Mouse (Mus musculus): Measurements from ENCODE around the gene Gemin5. TPM values are rescaled to one million over a fixed set of nuclear protein-coding genes. Genes with fewer than 3 reads are reported as not detected.
"Not testable (repeated sequence)": the region's sequence is repeated elsewhere in the genome, so short reads cannot be mapped to it uniquely, and the experiment has no call there.

Gene Gemin5
- 14.1 and 15.7 TPM in 2 replicates for polyA plus RNA-seq (2014; fragmentation: Nextera tagmentation; extraction: Ambion mirVana)

DNA sequence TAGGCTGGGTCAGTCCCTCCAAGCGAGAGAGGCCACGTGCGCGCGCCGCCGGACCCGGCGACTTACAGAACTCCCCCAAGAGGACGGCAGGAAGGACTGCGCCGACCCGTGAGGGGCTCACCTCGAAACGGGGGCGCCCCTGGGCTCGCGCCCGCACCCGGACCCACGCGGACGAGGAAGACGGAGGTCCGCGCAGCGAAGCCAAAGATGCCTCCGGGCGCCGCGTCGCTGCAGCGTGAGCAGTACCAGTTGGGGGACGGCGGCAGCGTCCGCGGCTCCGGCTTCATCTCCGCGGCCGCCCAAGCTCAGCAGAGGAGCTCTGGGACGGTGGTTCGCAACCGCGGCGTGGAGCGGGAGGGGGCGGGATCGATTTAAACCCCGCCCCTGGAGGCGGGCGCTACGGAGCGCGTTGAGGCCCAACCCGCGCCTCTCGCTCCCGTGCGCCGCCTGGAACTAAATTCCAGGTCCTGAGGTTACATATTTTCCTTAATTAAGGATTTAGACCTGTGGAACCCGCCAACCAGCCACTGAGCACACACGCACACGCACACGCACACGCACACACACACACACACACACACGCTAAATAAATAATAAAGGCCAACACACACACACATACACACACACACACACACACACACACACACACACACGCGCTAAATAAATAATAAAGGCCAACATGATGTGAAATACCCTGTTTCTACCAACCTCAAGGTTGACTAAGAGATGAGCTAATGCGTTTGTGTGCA is at the start of gene Gemin5:
Gene Gemin5, minus strand, starts transcription at position 373 of the 749 bp plus-strand sequence.
- Histone ChIP-seq H3K27ac (replicated peaks; ENCODE audit: low read depth, low read length) (peak within 1 kb of the TSS; percentile 67), H3K4me1 (ENCODE audit: control insufficient read depth, insufficient read depth, low read length) (peaks cover 3% of the 10 kb centered on the region; the same call in 1 of the 2 replicates), H3K4me2 (ENCODE audit: low read length) (peak within 1 kb of the TSS; percentile 68), H3K9ac (replicated peaks; ENCODE audit: low read length) (peak within 1 kb of the TSS; percentile 76), H3K9me3 (ENCODE audit: control insufficient read depth, low read length) (no peaks in the 10 kb centered on the region; the same call in 1 of the 2 replicates), H3K36me3 (ENCODE audit: control insufficient read depth, insufficient read depth, low read length) (peaks cover 26% of the 10 kb centered on the region), H3K27me3 (ENCODE audit: control insufficient read depth, insufficient read depth, low read length) (no peaks in the 10 kb centered on the region), H3K4me3 (replicated peaks; ENCODE audit: low read depth, low read length) (peak within 1 kb of the TSS; percentile 84)
- ATAC-seq (ENCODE audit: low FRiP score, low TSS enrichment) = peak; percentile 87
- peak; percentile 94 for DNase-seq
- 2% methylated on average over 71 of the region's 71 CpGs for WGBS

DNA sequence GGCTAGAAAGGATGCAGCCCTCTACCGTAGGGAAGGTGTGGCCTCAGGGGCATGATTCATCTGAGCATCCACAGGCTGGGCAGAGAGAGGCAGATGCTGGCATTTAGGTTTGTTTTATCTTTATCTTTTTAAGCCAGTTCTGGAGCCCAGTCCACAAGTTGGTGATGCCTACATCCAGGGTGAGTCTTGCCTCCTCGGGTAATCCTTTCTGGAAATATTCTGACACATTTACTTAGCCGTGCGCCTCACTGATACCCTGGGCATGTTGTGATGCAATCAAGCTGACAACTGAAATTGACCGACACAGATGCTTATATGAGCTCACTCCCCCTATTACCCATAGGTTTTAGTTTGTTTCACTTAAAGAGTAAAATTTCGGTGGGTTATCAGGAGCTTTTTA is 48.5 kb upstream of the Gemin5 start:
- Histone ChIP-seq H3K9ac (replicated peaks; ENCODE audit: low read length) (no peak overlapping the region), H3K4me1 (ENCODE audit: control insufficient read depth, insufficient read depth, low read length) (no peaks in the 10 kb centered on the region), H3K4me2 (ENCODE audit: low read length) (no peak overlapping the region), H3K36me3 (ENCODE audit: control insufficient read depth, insufficient read depth, low read length) (no peaks in the 10 kb centered on the region), H3K27me3 (ENCODE audit: control insufficient read depth, insufficient read depth, low read length) (no peaks in the 10 kb centered on the region), H3K27ac (replicated peaks; ENCODE audit: low read depth, low read length) (no peak overlapping the region), H3K9me3 (ENCODE audit: control insufficient read depth, low read length) (no peaks in the 10 kb centered on the region), H3K4me3 (replicated peaks; ENCODE audit: low read depth, low read length) (no peak overlapping the region)
- WGBS = 89% methylated on average over 6 of the region's 6 CpGs
- DNase-seq (no peak), ATAC-seq (ENCODE audit: low FRiP score, low TSS enrichment) (no peak)

DNA sequence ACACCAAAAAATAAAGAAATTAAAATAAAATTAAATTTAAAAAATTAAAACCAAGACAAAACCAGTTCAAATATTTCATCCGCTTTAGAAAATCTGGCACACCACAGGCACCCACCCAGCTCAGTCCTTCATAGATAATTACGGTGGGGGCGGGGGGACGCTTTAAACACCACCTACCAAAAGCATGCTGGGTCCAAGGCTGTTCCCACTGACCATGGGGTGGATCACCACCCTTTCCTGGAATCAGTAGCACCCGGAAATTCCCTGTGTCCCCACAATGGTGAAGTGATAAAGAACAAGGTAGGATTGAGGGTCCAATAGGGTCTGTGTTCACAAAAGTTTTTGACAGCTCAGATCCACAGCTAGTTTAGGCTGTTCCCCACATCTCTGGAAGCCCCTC is 47.5 kb upstream of the Gemin5 start:
- Histone ChIP-seq H3K9ac (replicated peaks; ENCODE audit: low read length) (no peak overlapping the region), H3K4me2 (ENCODE audit: low read length) (no peak overlapping the region), H3K27ac (replicated peaks; ENCODE audit: low read depth, low read length) (no peak overlapping the region), H3K4me1 (ENCODE audit: control insufficient read depth, insufficient read depth, low read length) (no peaks in the 10 kb centered on the region), H3K27me3 (ENCODE audit: control insufficient read depth, insufficient read depth, low read length) (no peaks in the 10 kb centered on the region), H3K4me3 (replicated peaks; ENCODE audit: low read depth, low read length) (no peak overlapping the region), H3K36me3 (ENCODE audit: control insufficient read depth, insufficient read depth, low read length) (no peaks in the 10 kb centered on the region), H3K9me3 (ENCODE audit: control insufficient read depth, low read length) (no peaks in the 10 kb centered on the region)
- ATAC-seq (ENCODE audit: low FRiP score, low TSS enrichment) (no peak), DNase-seq (no peak)
- WGBS = 87% methylated on average over 5 of the region's 5 CpGs

DNA sequence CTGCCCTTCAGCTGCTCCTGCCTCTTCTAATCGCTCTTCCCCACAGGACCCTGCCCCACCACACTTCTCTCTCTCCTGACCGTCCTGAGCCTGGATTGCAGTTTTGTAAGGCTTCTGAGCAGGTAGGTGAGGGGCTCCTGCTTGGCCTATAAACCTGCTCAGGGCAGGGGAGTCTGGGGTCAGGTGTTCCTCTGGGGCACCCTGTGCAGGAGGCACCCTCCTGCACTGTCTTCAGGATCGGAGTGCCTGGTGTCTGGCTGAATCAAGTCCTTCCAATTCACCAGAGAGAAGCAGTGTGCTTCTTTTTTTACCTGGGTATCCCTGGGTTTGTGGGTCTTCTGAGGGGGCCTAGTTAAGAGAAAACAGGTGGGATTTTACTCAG is 46.7 kb upstream of the Gemin5 start:
- not testable (repeated sequence) for H3K27me3 ChIP-seq (ENCODE audit: control insufficient read depth, insufficient read depth, low read length); H3K27ac ChIP-seq (replicated peaks; ENCODE audit: low read depth, low read length); H3K9ac ChIP-seq (replicated peaks; ENCODE audit: low read length); H3K36me3 ChIP-seq (ENCODE audit: control insufficient read depth, insufficient read depth, low read length); H3K4me2 ChIP-seq (ENCODE audit: low read length); ATAC-seq (ENCODE audit: low FRiP score, low TSS enrichment); H3K9me3 ChIP-seq (ENCODE audit: control insufficient read depth, low read length); DNase-seq; H3K4me3 ChIP-seq (replicated peaks; ENCODE audit: low read depth, low read length); H3K4me1 ChIP-seq (ENCODE audit: control insufficient read depth, insufficient read depth, low read length)
- 39% methylated on average over 2 of the region's 3 CpGs for WGBS

DNA sequence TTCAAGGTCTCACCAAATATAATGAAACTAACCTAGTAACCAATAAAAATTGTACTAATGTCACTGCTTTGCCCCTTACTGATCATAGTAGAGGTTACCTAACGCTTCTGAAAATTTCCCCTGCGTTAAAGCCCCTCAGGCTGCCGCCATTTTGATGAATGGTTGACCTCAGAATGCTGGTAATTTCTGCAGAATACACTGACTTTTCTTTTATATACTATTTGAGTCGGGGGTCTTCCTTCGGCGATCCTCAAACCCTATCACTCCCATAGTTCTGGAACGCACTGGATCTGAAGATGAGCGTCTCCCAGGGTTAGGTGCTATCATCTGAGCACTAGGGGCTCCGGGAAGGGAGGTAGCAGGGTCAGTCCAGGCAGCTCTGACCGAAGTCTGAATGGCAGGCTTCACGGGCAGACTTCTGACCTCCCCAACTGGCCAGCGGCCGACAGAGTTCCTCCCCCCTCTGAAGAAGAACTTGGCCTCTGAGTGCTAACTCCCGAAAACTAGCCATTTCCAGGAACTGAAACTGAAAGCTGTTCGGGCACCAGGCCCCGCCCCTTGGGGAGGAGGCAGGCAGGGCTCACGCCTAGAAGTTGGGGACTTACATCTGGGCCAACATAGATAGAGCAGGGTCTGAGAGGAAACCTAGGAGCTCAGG is 46.2 kb upstream of the Gemin5 start:
- Histone ChIP-seq H3K4me2 (ENCODE audit: low read length) (0 out of 2 replicates have a peak overlapping the region, but pooled peaks have one; percentile 27), H3K4me1 (ENCODE audit: control insufficient read depth, insufficient read depth, low read length) (no peaks in the 10 kb centered on the region), H3K36me3 (ENCODE audit: control insufficient read depth, insufficient read depth, low read length) (no peaks in the 10 kb centered on the region), H3K9me3 (ENCODE audit: control insufficient read depth, low read length) (no peaks in the 10 kb centered on the region), H3K4me3 (replicated peaks; ENCODE audit: low read depth, low read length) (no peak overlapping the region), H3K27ac (replicated peaks; ENCODE audit: low read depth, low read length) (no peak overlapping the region), H3K9ac (replicated peaks; ENCODE audit: low read length) (no peak overlapping the region), H3K27me3 (ENCODE audit: control insufficient read depth, insufficient read depth, low read length) (no peaks in the 10 kb centered on the region)
- peak; percentile 26 for DNase-seq
- no peak for ATAC-seq (ENCODE audit: low FRiP score, low TSS enrichment)
- 53% methylated on average over 16 of the region's 17 CpGs for WGBS

DNA sequence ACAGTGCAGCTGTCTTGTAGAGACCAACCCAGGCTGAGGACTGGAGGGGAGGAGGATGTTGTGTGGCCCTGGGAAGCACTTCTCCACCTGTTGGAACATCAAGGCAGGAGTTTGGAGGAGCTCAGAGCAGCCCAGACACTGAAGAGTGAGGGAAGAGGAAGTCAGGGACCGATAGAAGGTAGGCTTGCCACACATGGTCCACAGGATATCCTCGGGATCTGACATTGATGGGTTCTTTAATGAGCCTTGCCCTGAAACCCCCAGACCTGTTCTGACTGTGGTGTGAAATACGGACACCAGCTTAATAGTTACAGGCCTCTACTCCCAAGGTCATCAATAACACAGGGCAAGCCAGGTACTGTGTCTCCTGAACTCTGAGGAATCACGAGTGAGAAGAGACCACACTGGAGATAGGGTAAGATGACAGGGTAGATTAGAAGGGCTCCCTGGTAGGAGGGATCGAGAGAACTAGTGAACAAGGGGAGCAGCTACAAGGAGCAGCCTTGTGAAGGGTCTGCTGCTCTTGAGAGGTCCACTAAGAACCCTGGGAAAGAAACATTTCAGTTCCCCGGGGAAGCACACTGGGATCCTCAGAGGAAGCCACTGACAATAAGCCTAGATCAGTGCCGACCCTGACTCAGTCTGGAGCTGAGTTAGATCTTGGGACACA is 45.5 kb upstream of the Gemin5 start:
- DNase-seq = no peak
- H3K9ac ChIP-seq (replicated peaks; ENCODE audit: low read length) = no peak overlapping the region
- no peak for ATAC-seq (ENCODE audit: low FRiP score, low TSS enrichment)
- WGBS = 83% methylated on average over 7 of the region's 7 CpGs
- no peaks in the 10 kb centered on the region for H3K27me3 ChIP-seq (ENCODE audit: control insufficient read depth, insufficient read depth, low read length)
- no peaks in the 10 kb centered on the region for H3K36me3 ChIP-seq (ENCODE audit: control insufficient read depth, insufficient read depth, low read length)
- H3K4me1 ChIP-seq (ENCODE audit: control insufficient read depth, insufficient read depth, low read length) = no peaks in the 10 kb centered on the region
- no peak overlapping the region for H3K4me3 ChIP-seq (replicated peaks; ENCODE audit: low read depth, low read length)
- H3K27ac ChIP-seq (replicated peaks; ENCODE audit: low read depth, low read length) = no peak overlapping the region
- no peaks in the 10 kb centered on the region for H3K9me3 ChIP-seq (ENCODE audit: control insufficient read depth, low read length)
- H3K4me2 ChIP-seq (ENCODE audit: low read length) = no peak overlapping the region

DNA sequence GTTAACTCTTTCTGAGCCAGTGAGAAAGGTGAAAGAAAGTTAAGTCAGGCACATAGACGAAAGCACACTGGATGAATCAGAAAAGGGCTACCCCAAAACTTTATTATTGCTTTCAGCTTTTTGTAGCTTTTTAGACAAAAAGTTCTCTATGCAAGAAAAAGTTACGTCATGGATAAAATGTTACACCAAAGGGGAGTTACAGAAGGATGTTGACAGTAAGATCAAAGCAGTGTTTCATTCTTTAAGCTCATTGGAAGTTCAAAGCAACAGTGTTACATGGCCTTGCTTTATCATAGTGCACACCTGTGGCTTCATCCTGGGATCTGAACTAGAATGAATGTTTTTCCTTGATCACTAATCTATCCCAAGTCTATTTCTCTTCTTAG is 43.3 kb upstream of the Gemin5 start:
- ATAC-seq (ENCODE audit: low FRiP score, low TSS enrichment) (no peak), DNase-seq (no peak)
- Histone ChIP-seq H3K9me3 (ENCODE audit: control insufficient read depth, low read length) (no peaks in the 10 kb centered on the region), H3K9ac (replicated peaks; ENCODE audit: low read length) (no peak overlapping the region), H3K4me2 (ENCODE audit: low read length) (no peak overlapping the region), H3K36me3 (ENCODE audit: control insufficient read depth, insufficient read depth, low read length) (no peaks in the 10 kb centered on the region), H3K4me3 (replicated peaks; ENCODE audit: low read depth, low read length) (no peak overlapping the region), H3K27me3 (ENCODE audit: control insufficient read depth, insufficient read depth, low read length) (no peaks in the 10 kb centered on the region), H3K4me1 (ENCODE audit: control insufficient read depth, insufficient read depth, low read length) (no peaks in the 10 kb centered on the region), H3K27ac (replicated peaks; ENCODE audit: low read depth, low read length) (no peak overlapping the region)
- WGBS = 11% methylated on average over 2 of the region's 2 CpGs

DNA sequence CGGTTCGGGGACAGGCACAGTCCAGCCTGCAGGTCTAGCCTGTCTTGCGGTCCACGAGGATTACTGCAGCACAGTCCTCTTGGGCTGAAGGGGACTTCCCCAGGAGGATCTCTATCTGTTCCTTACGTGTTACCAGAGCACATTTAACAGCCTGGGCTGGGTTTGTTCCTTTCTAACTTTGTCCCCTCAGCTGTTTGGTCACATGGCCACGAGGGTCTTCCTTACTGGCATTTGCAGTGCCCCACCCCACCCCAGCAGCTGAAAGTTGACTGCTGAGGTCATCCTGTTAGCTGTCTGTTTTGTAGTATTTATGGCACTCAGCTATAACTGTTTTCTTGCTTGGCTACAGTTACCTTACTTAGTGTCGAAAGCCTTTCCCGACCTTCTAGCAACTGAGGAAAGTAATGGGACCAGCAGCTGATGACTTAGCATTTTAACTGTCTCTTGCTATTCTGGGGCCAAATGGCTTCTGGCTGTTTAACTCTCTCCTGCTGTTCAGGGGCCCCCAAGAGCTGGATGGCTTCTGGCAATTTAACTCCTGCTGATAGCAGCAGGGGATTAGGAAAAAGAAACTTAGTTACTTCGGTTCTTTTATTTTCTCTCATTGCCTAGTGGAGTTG is 42.8 kb upstream of the Gemin5 start:
- Histone ChIP-seq H3K27me3 (ENCODE audit: control insufficient read depth, insufficient read depth, low read length) (no peaks in the 10 kb centered on the region), H3K4me2 (ENCODE audit: low read length) (no peak overlapping the region), H3K36me3 (ENCODE audit: control insufficient read depth, insufficient read depth, low read length) (no peaks in the 10 kb centered on the region), H3K4me1 (ENCODE audit: control insufficient read depth, insufficient read depth, low read length) (no peaks in the 10 kb centered on the region), H3K9me3 (ENCODE audit: control insufficient read depth, low read length) (no peaks in the 10 kb centered on the region), H3K27ac (replicated peaks; ENCODE audit: low read depth, low read length) (no peak overlapping the region), H3K9ac (replicated peaks; ENCODE audit: low read length) (no peak overlapping the region), H3K4me3 (replicated peaks; ENCODE audit: low read depth, low read length) (no peak overlapping the region)
- WGBS = 33% methylated on average over 9 of the region's 9 CpGs
- ATAC-seq (ENCODE audit: low FRiP score, low TSS enrichment) (no peak), DNase-seq (no peak)

Data from midbrain, embryonic 14.5 days (tissue).